ENCODE assay signal across 7 mouse cellular contexts in genomic region chr16:21333223-21333951, GRCm38 (mm10).
A peak's percentile ranks its signal among the peaks of the same experiment; 100 is the strongest.
DNase-seq lines count a peak whose midpoint lies in the region; ATAC-seq lines count a peak whose summit lies in the region.

No protein-coding gene starts in this region.

- peak; percentile 94 for DNase-seq in adrenal gland, postnatal 25 days
- peak; percentile 94 to 96 for DNase-seq in heart, adult 18-20 months
- peak; percentile 93 for DNase-seq in kidney, adult 18-20 months
- DNase-seq in limb, embryonic 10.5 days (ENCODE audit: low spot score): peak; percentile 94
- peak; percentile 82 for DNase-seq in skeletal muscle tissue, adult 2 months (ENCODE audit: low read depth, low spot score)

- no peaks in the 10 kb centered on the region for H3K36me3 ChIP-seq in embryonic facial prominence, embryonic 12.5 days
- H3K36me3 ChIP-seq in limb, embryonic 10.5 days: peaks cover 6% of the 10 kb centered on the region; the same call in 1 of the 2 replicates
- no peaks in the 10 kb centered on the region for H3K36me3 ChIP-seq in midbrain, embryonic 12.5 days

- peak; percentile 83 for ATAC-seq in embryonic facial prominence, embryonic 12.5 days (ENCODE audit: insufficient number of reproducible peaks, insufficient read depth, low FRiP score, low TSS enrichment)
- ATAC-seq in midbrain, embryonic 12.5 days (ENCODE audit: low FRiP score, low read depth): peak; percentile 90

- peak overlapping the region; percentile 50 for H3K4me3 ChIP-seq in embryonic facial prominence, embryonic 12.5 days
- peak overlapping the region; percentile 78 for H3K4me3 ChIP-seq in limb, embryonic 10.5 days
- peak overlapping the region; percentile 69 for H3K4me3 ChIP-seq in midbrain, embryonic 12.5 days

- H3K9ac ChIP-seq in embryonic facial prominence, embryonic 12.5 days: peak overlapping the region; percentile 59
- peak overlapping the region; percentile 79 for H3K9ac ChIP-seq in midbrain, embryonic 12.5 days (replicated peaks)

- H3K4me2 ChIP-seq in embryonic facial prominence, embryonic 12.5 days (replicated peaks): peak overlapping the region; percentile 74
- peak overlapping the region; percentile 78 for H3K4me2 ChIP-seq in midbrain, embryonic 12.5 days (replicated peaks)

- H3K9me3 ChIP-seq in embryonic facial prominence, embryonic 12.5 days: no peaks in the 10 kb centered on the region
- no peaks in the 10 kb centered on the region for H3K9me3 ChIP-seq in limb, embryonic 10.5 days (replicated peaks)
- no peaks in the 10 kb centered on the region for H3K9me3 ChIP-seq in midbrain, embryonic 12.5 days

- peak overlapping the region; percentile 93 for H3K27ac ChIP-seq in embryonic facial prominence, embryonic 12.5 days
- H3K27ac ChIP-seq in limb, embryonic 10.5 days: peak overlapping the region; percentile 96
- H3K27ac ChIP-seq in midbrain, embryonic 12.5 days (replicated peaks): peak overlapping the region; percentile 94

- WGBS in embryonic facial prominence, embryonic 12.5 days: 1% methylated on average over 44 of the region's 44 CpGs
- WGBS in limb, embryonic 10.5 days: 2% methylated on average over 44 of the region's 44 CpGs
- 2% methylated on average over 44 of the region's 44 CpGs for WGBS in midbrain, embryonic 12.5 days

- H3K27me3 ChIP-seq in embryonic facial prominence, embryonic 12.5 days: no peaks in the 10 kb centered on the region
- no peaks in the 10 kb centered on the region for H3K27me3 ChIP-seq in limb, embryonic 10.5 days (ENCODE audit: low read depth, poor library complexity, severe bottlenecking)
- peaks cover 9% of the 10 kb centered on the region; the same call in 1 of the 2 replicates for H3K27me3 ChIP-seq in midbrain, embryonic 12.5 days

- H3K4me1 ChIP-seq in embryonic facial prominence, embryonic 12.5 days: peaks cover 31% of the 10 kb centered on the region
- peaks cover 32% of the 10 kb centered on the region for H3K4me1 ChIP-seq in limb, embryonic 10.5 days
- peaks cover 17% of the 10 kb centered on the region for H3K4me1 ChIP-seq in midbrain, embryonic 12.5 days

Comparison
In these comparisons a context has a peak if more than half of its experiments do, and no peak if none do; other contexts are left out.
1. Peak in every context shown above with its lines: DNase-seq, ATAC-seq, H3K4me3 ChIP-seq and H3K27ac ChIP-seq.